Mouse (Mus musculus): ENCODE measurements around the gene Crim1.
"Not testable (repeated sequence)": the region's sequence is repeated elsewhere in the genome, so short reads cannot be mapped to it uniquely, and the experiment has no call there.

Gene Crim1

DNA sequence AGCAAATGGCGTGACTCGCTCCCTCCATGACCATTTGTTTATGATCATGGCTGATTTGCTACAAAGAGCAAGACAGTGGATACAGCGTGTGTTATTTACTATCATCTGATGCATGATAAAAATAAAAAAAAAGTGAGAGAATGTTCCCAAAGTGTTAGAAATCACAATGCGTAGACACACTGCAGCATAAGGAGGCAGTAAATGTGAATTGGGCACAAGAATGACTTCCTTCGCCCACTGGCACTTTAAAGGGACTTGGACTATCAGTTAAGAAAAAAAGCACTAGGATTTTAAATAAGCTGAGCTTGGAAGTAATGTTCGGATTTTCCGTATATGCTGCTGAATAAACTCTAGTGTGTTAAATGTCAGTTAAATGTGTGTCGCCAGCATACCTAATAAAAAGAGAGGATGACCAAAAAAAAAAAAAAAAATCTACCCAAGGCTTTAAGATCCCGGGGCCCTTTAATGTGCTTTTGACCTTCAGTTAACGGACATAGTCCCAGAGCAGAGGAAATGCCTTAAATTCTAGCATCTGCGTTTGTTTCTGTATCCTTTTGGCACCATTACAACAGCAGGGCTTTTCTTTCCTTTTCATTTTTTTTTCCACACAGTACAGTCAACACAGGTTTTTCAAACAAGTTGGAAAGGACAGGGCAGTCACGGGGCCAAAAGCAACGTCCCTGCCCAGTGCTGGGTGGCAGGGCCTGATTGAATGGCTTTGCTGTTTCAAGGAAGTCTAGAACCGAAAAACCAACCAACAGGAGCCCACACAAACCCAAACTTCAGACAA is 50.3 kb downstream of the Crim1 start:
- no peak for DNase-seq (ENCODE audit: low read depth, low spot score)

DNA sequence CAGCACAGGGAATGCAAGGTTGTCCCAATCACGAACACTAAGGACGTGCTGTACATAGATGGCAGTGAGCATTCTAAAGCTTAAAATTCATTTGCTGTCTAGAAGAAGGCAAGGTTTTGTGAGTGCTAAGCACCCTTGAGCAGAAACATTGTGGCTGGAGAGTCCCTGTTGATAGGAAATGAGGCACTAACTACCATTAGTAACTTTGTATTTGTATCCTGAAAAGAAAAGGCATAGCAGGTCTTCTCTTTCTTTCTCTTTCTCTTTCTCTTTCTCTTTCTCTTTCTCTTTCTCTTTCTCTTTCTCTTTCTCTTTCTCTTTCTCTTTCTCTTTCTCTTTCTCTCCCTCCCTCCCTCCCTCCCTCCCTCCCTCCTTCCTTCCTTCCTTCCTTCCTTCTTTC is 53.5 kb downstream of the Crim1 start:
- not testable (repeated sequence) for DNase-seq (ENCODE audit: low read depth, low spot score)

- DNase-seq (ENCODE audit: low read depth, low spot score): no peak
Observed at GRCm38 (mm10) chr17:78254256-78254655, 54.2 kb downstream of the Crim1 start.

DNA sequence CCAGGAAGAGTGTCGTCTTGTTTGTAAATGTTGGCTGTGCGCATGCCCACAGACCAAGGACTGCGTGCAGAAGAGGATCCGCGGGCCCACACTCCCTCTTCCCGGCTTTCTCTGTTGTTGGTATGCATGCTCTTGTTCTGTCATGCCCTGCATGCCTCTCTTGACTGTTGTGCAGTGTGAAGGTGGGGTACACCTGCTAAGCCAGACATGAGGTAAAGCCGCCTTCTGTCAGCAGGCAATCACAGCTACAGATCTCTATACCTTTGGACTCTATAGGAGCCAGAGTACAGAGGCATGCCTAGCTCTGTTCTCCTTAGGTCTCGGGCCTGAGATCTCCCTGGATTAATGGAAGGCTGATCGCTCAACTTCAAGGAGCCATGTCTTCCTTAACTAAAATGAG is 55.7 kb downstream of the Crim1 start:
- no peak for DNase-seq (ENCODE audit: low read depth, low spot score)

DNA sequence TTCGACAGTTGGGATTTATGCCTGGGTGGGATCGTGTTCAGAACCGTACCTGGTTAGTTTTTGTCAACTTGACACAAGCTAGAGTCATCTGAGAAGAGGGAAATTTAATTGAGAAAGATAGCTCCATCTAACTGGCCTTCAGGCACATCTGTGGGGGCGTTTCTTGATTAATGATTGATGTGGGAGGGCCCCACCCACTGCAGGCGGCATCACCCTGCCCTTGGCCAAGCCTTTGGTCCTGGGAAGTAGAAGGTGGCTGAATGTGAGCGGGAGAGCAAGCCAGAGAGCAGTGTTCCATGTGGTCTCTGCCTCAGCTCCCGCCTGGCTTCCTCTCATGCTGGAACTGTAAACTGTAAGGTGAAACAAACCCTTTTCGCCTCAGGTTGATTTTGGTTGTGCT is 56.5 kb downstream of the Crim1 start:
- DNase-seq (ENCODE audit: low read depth, low spot score): no peak

DNA sequence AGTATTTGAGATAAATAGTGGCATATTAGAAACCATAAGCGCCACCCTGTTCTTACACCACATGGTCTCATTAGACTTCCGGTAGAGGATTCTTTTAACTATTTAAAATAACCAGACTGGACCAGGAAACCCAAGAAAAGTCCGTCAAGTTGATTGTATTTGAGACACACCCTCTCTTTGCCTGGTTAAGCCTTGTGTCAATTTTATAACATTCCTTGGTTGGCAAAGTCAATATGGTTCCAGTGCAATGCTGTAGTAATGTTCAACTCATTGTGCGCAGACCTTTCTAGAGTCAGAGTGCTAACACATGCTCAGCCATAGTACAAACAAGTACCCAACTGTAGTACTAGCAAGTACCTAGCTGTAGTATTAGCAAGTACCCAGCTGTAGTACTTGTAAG is 61.6 kb downstream of the Crim1 start:
- no peak for DNase-seq (ENCODE audit: low read depth, low spot score)

- peak; percentile 35 for DNase-seq (ENCODE audit: low read depth, low spot score)
Observed at GRCm38 (mm10) chr17:78264116-78264515, 64.1 kb downstream of the Crim1 start.

DNA sequence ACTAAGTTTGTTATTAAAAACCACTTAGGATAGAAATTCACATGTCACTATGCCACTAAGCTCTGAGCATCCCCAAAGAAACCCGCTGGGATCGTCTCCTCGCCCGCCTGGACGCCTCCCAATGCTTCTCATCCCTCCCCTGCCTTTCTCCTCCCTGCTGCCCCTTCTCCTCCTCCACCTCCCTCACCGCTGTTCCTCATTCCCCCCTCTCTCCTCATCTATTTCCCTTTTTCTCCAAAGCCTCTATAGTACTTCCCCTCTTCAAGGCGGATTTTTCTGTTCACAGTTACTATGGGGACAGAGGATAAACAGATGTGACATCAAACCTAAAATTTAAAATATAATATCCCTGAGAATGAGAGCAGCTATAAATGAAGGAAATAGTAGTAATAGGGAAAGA is 65.1 kb downstream of the Crim1 start:
- DNase-seq (ENCODE audit: low read depth, low spot score): no peak

DNA sequence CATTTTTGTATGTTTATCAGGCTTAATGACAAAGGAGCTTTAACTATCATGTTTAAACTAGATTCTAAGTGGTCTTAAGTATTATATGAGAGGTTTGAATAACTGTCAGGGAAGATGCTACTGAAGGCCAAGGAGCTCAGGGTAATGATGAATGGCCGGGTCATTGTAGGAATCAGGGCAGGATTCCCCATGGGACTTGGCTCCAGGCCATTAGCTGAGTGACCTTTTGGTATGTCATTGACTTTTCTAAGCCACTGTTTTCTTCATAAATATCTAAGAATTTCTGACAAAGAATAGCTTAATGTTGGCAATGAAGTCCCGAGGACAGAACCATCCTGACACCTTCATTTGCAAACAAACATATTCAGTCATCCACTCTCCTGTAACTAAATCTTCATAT is 66.2 kb downstream of the Crim1 start:
- DNase-seq (ENCODE audit: low read depth, low spot score): no peak

GRCm38 (mm10) chr17:78268591-78268990 is 68.5 kb downstream of the Crim1 start:
- no peak for DNase-seq (ENCODE audit: low read depth, low spot score)

- no peak for DNase-seq (ENCODE audit: low read depth, low spot score)
Observed at GRCm38 (mm10) chr17:78269311-78269710, 69.3 kb downstream of the Crim1 start.

- DNase-seq (ENCODE audit: low read depth, low spot score): no peak
Observed at GRCm38 (mm10) chr17:78270019-78270418, 70.0 kb downstream of the Crim1 start.

- DNase-seq (ENCODE audit: low read depth, low spot score): no peak
Observed at GRCm38 (mm10) chr17:78271731-78272130, 71.7 kb downstream of the Crim1 start.

- no peak for DNase-seq (ENCODE audit: low read depth, low spot score)
Observed at GRCm38 (mm10) chr17:78272142-78272541, 72.1 kb downstream of the Crim1 start.

DNA sequence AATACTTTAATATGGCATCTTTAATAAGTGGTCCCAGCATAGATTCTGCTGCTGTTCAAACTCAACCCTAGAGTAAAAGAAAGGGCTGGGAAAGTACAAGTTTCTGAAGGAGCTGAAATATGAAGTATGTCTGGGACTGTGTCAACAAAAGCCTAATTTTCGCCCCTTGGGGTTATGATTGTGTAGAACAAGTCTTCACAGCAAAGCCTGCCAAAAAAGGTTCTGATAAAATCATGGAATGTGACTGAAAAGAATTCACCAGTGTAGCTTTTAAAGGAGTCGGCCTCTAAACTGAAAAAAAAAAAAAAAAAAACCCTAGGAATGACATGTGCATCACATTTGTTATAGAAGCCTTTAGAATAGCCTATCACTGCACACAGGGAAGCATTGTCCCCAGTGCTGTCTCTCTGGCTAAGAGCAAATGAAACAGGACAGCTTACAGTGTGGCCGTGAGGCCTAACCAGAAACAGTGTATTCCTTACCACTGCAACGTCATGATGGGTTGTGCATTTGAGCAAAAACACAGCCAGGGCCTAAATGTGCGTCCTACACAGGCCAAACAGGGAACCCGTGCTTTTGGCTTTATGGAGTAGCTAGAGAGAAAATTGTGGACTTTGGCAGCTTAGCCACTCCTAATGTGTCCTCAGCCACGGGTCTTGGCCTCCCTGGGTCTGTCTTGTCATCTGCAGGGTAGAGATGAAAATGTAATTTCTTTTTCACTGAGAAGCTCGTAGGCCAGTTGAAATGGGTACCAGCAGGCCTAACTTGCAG is 72.8 kb downstream of the Crim1 start:
- DNase-seq (ENCODE audit: low read depth, low spot score): no peak

GRCm38 (mm10) chr17:78273875-78274274 is 73.8 kb downstream of the Crim1 start:
- DNase-seq (ENCODE audit: low read depth, low spot score): no peak

DNA sequence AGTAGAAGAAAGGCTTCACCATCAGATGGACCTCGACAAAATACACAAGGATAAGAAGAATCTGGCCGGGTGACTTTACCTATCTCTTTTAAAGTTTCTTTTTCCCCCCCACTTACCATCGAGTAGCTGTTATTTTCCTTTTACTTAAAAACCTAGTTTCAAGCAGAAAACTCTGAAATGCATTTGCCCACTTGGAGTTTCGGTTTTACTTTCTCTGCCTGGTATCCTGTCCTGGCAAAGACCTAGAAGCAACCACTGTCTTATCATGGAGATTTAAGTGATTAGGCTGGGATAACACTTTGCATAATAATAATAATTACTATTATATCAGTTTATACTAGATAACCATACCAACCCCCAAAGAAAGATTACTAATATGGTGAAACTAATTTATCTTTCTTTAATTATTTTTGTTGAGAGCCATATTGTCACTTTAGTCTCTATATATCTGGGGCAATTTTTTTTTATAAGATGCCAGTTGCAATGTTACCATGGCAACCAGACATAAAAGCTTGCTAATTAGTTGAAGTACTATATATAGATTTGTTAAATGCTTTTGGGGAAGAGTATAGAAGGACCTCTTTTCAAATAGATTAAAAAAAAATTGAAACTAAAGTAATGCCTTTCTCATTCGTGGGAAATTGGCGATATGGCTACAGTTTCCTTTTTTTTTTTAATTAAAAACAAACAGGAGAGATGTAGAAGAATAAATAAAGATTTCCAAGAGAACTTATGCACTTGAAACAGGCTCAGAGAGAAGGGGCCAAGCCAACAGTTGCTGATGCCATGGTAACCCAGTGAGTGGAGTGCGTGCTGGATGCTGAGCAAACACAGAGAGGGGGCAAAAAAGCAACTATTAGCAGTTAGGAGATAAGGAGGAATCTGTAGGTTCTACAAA is 74.8 kb downstream of the Crim1 start:
- DNase-seq (ENCODE audit: low read depth, low spot score): no peak

DNA sequence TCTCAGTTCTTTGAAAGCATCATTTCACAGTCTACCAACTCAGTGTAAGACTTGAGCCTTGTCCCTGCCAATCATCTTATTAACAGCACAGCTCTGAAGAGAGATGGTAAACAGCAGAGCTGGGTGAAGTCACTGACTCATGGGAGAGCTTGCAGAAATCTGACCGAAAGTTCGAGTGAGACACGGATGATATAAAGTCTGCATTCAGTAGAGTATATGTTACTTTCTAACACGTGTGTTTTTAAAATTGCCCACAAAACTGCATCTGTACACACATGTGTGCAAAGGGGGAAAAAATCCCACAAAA is 75.4 kb downstream of the Crim1 start:
- no peak for DNase-seq (ENCODE audit: low read depth, low spot score)

DNA sequence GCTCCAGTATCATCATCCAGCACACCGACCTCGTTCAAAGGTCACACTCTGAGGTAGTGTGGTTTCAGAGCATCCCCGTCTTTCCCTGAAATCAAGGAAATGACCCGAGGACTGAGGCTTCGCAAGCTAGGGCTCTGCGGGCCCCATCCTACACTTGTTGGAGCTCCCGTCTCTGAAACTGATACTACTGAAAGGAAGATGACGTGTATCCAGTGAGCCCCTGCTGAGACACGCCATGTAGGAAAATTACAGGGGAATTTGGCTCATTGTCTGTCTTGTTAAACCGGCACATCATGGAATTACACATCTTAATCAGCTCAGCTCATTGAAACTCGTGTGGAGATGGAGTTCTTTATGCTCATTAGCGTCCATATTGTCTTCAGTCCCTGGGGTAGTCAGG is 79.1 kb downstream of the Crim1 start:
- no peak for DNase-seq (ENCODE audit: low read depth, low spot score)

DNA sequence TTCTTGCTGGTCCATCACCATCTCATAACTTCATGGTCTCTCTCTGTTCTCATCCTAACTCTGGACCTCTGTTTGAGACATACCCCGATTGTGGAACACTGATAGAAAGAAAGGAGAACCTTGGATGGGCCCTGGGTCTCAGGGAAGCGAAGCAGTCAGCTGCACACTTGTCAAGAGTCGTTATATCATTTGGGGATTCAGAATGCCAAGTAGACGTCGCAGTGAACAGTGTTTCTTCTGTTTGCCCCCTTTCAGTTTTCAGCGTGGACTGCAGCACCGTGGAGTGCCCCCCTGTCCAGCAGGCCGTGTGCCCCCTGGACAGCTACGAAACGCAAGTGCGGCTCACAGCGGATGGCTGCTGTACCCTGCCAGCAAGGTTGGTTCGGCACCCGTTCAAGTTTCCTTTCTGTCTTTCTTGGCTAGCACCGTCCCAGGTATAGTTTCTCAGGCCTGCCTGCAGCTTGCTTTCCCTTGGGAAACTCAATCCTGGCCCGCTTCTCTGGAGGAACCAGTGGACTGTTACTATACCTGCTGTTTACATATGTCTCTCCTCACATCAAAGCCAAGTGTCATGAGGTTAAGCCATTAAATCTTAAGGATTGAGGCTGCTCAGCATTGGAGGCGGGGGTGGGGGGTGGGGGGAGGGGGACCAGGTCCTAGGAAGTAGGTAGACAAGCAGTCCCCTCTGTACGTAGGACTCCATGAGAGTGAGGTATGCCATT is 81.1 kb downstream of the Crim1 start:
- DNase-seq (ENCODE audit: low read depth, low spot score): no peak

DNA sequence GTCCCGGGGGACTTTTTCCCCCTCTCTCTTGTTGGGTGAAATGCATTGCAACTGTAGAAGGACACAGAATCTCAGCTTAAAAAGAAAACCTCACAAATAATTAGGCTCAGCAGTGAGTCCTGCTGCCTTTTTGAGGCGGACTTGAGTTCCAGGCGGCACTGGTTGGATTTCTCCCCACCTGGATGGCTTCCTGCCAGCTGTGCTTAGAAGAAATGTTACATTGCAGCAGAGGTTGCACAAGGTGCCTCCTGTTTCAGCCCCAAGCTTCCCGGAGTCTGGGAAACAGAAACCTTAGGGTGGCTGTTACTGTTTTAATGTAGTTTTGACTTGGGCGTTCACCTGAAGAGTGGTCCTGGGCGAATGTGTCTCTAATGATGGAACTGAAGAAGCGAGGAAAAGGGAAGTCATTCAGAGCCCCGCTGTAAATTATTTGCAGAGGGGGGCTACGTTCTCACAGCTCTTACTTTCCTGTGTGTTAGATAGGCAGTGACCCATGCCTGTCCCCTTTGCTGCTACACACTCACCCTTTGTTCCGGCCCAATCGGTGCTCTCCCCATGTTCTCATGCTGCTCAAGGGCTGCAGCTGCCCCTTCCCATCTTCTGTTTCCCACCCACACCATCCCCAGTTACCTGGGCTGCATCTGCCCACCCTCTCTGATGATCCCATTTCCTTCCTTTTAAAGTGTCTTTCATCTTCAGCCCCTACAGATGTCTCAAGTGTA is 83.4 kb downstream of the Crim1 start:
- no peak for DNase-seq (ENCODE audit: low read depth, low spot score)
